Mouse (Mus musculus): ENCODE measurements around the gene Fbxo39.
A peak's percentile ranks its signal among the peaks of the same experiment; 100 is the strongest.
"Not testable (repeated sequence)": the region's sequence is repeated elsewhere in the genome, so short reads cannot be mapped to it uniquely, and the experiment has no call there.

Fbxo39 gene

DNA sequence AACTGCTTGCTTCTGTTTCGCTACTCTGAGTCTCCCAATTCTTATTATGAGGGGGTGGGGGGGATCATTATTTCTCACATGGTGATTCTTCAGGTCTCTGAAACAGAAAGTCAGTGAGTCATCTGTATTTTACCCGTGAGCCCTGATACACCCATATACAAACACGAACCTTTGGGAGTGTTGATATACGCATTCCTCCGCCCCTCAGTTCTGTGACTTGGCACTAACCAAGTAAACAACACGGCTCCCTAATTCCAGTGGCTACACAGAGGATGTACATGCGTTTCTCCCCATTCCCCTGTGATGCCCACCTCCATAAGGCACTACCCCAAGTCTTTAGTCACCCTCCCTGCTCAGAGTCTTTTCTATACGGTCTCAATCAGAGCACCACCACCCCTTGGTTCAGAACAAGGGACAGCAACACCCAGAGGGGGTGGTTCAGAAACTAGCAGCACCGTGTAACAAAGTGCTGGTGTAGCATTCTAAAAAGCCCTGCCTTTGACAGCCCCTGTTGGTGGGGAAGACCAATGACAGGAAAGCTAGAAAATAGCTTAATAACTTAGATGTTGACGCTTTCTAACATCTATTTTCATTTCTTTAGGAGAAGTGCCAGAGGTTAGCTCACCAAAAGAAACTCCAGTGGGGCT is 2.8 kb upstream of the Fbxo39 start:
- no peak for DNase-seq (ENCODE audit: low spot score)

DNA sequence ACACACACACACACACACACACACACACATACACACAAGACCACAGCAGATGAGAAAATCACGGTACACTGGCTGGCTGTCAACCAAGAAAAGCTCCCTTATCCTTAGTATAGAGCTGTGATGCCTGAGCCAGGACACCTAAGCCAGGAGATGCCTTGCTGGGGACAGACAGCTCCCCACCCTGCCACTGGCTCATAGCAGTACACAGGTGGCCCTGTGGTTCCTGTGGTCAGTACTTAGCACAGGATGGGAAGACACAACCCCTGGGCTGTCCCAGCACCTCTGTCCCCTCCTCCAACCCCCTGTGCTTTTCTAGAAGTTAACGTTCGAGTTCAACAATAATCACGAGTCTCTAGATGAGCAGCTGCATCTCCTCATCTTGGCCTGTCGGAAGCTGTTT is 3.8 kb downstream of the Fbxo39 start:
- DNase-seq (ENCODE audit: low spot score) = no peak

DNA sequence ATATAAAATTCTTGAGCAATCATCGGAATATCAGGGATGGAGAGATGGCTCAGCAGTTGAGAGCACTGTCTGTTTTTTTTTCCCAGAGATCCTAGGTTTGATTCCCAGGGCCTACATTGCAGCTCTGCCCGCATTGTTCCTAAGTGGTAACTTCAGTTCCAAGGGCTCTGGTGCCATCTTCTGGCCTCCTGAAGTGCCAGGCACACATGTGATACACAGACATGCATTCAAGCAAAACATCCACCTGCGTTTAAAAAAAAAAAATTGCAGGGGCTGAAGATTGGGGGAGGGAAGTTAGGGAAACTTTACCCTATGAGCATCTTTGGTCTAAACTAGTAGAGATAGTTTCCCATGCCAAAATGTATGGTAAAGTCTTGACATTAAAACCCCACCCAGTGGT is 10.2 kb downstream of the Fbxo39 start:
- DNase-seq (ENCODE audit: low spot score) = no peak

DNA sequence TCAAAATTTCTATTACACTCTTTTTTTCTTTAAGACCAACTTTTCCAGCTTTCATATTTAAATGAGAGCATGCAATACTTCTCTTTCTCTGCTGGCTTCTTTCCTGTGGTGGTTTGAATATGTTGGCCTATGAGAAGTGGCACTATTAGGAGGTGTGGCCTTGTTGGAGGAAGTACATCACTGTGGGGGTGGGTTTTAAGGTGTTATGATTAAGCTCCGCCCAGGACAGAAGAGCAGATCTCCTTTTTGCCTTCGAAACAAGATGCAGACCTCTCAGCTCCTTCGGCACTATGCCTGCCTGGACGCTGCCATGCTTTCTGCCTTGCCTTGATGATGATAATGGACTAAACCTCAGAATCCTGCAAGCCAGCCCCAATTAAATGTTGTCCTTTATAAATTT is 11.5 kb downstream of the Fbxo39 start:
- DNase-seq (ENCODE audit: low spot score) = no peak

DNA sequence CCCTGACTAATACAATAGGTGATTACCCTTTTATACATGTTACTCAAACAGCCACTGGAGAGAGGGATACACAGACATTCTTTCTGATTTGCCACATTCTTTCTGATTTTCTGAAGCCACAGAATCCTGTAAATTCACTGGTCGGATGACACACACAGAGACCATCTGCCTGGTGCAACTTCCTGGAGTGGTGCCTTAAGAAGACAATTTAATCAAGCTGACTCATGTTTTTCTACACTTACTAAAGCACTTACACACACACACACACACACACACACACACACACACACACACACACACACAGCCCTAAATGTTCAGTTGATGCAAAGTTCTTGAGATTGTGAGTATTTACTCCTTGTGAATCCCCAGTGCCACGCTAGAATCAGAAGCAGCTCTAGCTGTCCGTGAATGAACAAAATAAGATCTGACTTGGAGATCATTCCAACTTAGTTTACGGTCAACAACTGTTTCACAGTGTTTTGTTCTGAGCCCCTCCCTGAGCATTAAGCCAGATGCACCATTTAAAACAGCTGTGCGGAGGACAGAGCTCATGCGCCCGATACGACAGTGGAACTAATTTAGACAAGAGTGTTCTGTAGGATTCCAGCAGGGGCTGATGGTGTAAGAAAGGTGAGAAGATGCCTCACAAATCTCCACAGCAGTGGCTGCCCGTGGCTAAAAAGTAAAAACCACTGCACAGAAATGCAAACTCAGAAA is 18.9 kb downstream of the Fbxo39 start:
- no peak for DNase-seq (ENCODE audit: low spot score)

DNA sequence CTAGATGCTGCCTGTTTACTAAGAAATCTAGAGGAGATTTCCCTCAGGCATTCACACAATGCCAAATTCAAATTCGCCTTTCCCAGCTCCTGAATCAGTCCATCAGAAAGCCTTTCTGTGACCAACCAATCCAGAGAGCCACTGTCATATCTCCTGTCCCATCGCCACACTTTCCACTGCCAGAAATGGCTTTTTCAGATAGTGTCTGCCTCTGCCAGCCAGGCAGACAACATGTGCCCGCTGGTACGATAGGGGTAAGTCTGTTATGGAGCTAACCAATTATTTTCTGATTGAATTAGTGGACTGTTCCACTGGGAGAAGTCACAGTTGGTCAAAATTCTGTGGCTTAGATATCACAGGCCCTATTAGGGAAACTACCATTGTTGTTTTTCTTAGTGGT is 20.4 kb downstream of the Fbxo39 start:
- no peak for DNase-seq (ENCODE audit: low spot score)

DNA sequence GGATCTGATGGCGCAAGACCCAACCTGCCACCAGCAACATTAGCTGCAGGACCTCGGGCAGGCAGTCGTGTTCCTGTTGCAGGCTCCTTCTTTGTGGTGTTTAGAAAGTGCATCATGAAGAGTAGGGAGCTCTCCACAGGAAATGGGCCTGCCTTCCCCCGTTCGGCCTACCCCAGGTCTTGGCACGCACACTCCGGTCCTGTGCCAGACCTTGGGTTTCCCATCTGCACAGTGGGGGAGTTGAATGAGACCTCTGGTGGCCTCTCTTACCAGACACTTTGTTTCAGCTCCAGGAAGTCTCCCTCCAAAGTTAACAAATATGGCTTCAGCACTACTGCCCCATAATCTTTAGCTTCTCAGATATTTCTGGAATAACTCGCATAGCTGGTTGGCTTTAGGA is 22.5 kb downstream of the Fbxo39 start:
- DNase-seq (ENCODE audit: low spot score) = peak; percentile 24

DNA sequence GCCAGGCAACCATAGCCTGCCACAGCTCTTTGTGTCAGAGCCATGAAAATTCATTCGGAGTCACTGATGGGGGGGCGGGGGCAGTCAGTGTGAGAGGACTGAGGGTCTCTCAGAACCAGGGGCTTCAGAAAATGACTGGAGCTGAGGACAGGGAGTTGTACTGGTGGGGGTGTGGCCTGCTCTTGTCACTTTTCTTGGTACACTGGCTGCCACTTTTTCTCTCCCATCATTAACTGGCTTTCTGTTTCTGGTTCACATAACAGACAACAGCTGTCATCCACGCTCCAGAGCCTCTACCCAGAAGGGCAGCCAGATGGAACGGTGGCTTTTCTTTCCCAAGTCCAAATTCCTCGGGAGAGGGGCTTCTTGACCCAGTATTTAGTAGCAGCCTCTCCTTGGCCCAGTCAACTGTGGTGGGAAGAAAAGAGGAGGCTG is 24.2 kb downstream of the Fbxo39 start:
- no peak for DNase-seq (ENCODE audit: low spot score)

DNA sequence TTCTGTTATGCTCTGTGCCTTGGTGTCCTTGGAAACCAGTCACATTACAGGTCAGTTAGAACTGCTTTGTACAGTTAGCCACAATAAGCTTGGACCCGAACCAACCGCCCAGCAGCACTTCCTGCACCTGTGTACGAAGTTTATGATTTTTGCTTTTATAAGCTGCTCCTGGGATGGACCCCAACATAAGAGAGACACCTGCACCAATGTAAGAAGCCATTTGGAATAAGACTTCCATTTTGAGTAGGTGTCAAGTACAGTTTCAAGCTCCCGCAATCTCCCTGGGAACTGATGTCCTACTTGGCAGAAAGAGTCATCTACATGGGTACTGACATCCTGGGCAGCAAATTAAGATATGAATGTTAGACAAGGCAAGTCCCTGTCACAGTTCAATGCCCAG is 25.5 kb downstream of the Fbxo39 start:
- no peak for DNase-seq (ENCODE audit: low spot score)

DNA sequence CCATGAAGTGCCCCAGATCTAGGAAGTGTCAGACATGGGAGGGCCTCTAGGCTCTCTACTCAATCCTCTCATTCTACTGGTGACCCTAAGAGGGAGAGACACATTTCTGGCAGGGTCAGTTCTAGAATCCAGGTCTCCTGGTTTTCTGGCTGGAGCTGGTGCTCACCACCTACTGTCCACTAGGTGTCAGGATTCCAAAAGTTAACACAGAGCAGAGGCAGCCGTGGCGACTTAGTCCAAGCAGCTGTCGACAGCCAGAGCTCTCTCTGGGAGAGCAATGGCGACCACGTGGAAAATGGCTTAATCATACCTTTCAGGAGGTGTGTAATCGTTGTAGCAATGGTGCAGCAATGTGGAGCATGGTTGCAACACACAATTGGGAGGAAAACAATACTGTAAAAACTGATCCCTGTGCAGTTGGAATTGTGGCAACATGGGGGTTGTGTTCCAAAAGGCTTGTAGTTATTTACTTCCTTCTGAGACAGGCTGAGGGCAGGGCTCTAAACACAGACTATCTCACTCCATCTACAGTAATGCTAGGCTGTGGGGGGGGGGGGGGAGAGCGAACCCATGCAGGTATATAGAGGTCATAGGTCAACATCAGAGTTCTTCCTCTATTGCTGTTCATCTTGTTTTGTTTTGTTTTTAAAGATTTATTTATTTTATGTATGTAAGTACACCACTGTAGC is 28.4 kb downstream of the Fbxo39 start:
- DNase-seq (ENCODE audit: low spot score) = no peak

DNA sequence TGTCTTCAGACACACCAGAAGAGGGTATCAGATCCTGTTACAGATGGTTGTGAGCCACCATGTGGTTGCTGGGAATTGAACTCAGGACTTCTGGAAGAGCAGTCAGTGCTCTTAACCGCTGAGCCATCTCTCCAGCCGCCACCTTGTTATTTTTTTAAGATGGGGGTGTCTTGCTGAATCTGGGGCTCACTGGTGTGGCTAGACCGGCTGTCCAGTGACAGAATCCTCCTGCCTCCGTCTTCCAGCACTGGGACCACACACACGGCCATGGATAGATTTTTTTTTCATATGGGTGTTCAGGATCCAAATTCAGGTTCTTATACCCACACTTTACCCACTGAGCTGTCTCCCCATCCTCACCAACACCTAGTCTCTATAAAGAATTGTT is 29.0 kb downstream of the Fbxo39 start:
- DNase-seq (ENCODE audit: low spot score) = not testable (repeated sequence)

DNA sequence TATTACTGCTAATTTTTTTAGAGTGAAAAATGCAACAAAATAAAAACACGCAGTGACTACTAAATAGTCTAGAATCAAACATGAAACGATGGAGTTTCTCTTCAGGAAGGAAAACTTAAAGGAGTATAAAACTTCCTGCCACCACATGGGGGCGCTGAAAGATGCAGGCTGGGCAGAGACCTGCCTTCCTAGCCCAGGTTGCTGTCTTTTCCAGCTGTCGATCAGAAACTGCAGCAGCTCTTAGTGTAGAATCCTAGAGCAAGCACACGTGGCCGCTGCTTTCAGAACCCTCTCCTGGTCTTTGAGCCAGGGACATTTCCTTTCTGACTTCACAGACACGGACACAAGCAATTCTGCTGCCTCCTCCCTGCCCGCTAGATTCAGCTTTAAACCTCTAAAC is 29.7 kb downstream of the Fbxo39 start:
- peak; percentile 36 for DNase-seq (ENCODE audit: low spot score)

DNA sequence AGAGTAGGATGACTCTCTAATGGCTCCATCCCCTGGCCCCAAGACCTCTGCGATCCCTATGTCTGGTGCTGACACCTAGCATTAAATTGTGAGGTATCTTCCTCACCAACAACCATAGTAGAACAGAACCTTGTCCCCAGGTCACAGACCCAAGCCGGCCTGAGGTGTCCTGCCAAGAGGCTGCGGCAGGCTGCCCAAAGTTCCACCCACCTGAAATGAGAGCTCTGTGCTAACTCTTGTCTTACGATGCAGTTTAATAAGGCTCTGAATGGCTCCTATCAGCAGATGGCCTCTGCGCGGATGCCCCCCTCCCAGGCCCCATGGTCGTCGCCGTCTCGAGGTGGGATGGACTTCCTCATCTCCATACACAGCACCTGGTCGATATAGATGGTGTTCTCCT is 30.2 kb downstream of the Fbxo39 start:
- DNase-seq (ENCODE audit: low spot score) = no peak

DNA sequence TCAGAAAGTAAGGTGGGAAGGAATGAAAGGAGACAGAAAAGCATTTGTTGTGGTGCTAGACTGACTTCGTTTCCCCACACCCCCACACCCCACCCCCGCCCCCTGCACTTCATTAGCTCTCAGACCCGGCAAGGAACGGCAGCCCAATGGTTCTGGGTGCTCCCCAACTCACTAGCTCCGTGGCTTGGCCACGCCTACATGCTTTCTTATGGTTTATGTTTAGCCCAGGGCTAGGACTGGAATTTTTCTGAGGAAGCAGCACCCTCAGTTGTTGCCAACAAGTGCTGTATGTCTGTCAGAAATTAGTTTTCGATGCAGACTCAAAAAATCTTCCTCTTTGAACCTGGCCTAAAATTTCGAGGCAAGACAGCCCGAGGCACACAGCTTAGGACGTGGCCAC is 34.3 kb downstream of the Fbxo39 start:
- DNase-seq (ENCODE audit: low spot score) = no peak

DNA sequence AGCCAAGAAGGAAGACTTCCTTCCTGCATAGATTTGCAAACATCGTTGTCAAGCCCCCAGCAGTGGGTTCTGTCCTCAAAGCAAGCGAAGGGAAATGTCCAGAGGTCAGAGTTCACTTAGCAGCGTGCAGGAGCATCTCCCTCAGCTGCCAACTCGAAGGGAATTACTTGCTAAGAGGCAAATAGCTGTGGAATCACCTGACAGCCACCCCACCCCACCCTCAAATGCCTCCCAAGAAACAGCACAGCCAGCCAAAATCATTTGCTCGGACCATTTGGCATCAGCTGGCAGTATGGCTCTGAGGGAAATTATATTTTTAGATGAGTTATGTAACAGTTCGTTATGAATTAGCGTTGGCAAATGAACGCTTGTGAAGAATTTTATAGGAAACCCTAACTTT is 34.8 kb downstream of the Fbxo39 start:
- DNase-seq (ENCODE audit: low spot score) = no peak

DNA sequence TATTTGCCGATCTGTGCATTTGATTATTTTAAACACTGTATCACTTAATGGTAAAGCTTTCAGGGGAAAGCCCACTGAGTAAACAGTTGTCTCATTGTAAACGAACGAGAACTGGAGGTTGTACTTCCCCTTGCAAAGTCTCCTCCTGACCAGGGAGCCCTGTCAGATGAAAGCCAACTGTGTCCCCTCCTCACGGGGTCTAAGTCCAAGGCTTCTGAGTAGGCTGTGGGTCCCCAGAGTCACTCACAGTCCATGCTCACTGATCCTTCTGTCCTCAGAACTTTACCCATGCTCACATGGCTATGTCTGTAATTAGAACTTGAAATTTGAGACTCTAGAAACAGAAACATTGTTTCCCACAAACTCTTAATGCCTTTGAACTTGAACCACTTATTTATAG is 35.4 kb downstream of the Fbxo39 start:
- no peak for DNase-seq (ENCODE audit: low spot score)

DNA sequence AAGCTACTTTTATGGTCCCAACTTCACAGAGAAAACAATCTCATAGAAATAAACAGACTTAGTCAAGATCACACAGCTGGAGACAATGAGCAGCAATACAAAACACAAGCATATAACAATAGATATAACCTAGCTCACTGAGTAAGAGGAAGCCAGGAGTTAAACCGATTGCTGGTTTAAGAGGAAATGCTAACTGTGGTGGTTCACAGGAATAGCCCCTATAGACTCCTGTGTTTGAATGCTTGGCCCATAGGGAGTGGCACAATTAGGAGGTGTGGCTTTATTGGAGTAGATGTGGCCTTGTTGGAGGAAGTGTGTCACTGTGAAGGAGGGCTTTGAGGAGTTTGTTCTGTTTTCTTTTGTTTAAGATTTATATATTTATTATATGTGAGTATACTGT is 38.0 kb downstream of the Fbxo39 start:
- no peak for DNase-seq (ENCODE audit: low spot score)

DNA sequence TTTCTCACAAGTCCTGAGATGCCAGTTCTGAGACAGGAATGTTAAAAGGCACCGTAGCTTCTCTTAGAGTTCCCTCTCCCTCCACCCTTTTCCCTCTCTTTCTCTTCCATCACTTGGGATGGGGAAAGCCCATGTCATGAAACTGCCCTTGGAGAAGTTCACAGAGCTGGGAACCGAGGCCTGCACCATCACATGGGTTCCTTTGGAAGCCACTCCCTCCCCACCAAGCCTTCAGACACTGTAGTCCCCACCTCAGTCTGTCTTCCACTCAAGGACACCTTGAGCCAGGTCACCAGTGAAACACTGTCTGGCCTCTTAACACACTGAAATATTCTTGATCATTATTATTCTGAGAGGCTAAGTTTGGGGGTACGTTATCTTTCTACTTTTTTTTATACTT is 38.9 kb downstream of the Fbxo39 start:
- no peak for DNase-seq (ENCODE audit: low spot score)

DNA sequence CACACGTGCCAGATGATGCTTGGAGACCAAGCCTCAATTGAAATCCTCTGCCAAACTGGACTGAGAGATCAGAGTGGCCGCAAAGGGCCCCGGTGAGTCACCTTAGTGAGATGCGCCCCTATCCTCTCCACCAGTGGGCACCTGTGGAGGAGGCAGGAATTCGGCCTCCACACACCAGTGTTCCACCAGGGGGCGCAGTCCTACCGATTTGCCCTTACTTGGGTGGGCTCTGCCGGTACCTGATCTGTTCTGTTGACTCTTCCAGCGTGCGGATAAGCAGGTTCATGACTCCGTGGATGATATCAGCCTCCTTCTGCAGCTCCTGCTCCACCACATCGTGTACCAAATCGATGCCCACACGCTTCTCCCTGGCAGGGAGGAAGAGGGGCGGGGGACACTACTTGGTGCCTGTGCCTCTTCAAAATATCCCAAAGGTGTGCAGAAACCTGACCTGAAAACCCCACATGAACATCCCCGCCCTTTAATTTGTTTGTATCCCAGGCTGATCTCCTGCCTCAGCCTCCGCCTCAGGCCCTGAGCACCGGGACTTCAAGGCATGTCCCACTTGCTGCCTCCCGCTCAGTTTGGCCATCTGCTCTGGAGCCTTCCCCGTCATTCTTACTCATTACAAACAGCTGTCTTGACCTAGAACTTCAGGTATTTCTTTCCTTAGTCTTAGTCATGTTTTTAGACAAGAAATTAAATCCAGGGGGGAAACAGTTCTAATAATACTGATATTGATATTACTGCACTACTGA is 40.9 kb downstream of the Fbxo39 start:
- peak; percentile 81 for DNase-seq (ENCODE audit: low spot score)

DNA sequence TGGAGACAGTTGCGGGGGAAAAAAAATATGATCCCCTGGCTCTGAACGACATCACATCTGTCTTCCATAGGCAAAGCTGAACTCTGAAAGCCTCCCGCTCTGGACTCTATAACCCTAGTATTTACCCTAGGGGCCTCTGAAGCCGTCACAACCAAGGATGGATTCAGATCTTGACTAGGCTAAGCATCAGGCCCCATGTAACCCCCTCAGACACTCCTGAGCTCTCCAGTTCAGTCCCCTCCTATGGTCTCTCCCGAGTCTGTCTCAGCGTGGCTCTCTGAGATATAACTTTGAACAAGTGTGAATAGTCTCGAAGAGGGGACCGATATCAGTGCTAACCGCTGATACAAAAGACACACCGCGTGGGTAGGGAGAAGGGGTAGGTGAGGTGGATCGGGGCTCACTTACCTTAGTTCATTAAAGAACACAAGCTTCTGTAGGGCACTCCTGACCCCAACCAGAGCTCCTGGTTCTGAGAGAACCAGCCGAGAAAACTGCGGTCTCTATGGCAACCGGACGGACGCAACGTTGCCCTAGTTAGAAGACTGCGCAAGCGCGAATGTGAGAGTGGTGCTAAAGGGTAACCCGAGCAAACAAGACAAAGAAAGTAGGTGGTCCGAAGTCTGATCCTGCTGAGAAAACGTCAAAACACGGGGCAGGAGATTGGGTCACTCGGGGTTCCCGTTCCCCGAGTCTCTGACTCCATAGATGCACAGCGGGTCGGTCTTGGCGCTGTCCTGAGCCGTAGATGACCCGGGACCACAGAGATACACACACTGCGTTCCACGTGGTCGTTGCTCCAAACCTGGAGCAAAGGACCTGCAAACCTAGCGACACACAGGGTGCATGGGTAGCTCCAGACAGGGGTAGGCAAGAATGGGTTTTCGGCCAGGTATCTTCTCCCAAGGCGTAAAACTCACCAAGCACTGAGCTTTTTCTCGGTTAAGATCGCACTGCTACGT is 47.4 kb downstream of the Fbxo39 start:
- peak; percentile 64 for DNase-seq (ENCODE audit: low spot score)

DNA sequence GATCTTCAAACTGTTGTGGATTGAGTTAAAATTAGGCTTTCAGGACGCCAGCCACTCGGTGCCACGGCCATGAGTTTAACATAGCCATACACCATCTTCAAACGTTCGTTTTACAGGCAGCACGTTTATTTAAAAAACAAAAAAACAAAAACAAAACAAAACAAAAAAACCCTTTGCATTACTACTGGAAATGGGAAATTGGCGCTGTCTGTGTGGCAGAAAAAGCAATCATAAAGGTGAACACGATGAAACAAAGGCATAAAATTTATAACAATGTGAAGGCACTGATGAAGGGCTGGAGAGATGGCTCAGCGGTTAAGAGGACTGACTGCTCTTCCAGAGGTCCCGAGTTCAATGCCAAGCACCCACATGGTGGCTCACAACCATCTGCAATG is 48.1 kb downstream of the Fbxo39 start, which contains the start of gene Tekt1:
Tekt1 (minus strand) TSS at position 96 of the 395 bp plus-strand sequence.
- no peak for DNase-seq (ENCODE audit: low spot score)
